Mouse (Mus musculus) brain, adult 10 weeks (tissue): ENCODE results near the gene Dnajc30. TPM values are rescaled to one million over a fixed set of nuclear protein-coding genes. Genes with fewer than 3 reads are reported as not detected.

ENCODE experiments used
- polyA plus RNA-seq: library from polyadenylated mRNA; stranded (reverse); fragments of 350-450 nt; fragmentation: Illumina TruSeq; extraction: RNeasy Lipid Tissue Mini Kit (QIAGEN cat#74804); gene quantifications from one replicate; pipeline ENCODE4 v1.2.3, GENCODE M21; 2015; ENCODE audit warnings: low read depth, low replicate concordance

Gene Dnajc30
- 37.6 TPM for polyA plus RNA-seq

DNA sequence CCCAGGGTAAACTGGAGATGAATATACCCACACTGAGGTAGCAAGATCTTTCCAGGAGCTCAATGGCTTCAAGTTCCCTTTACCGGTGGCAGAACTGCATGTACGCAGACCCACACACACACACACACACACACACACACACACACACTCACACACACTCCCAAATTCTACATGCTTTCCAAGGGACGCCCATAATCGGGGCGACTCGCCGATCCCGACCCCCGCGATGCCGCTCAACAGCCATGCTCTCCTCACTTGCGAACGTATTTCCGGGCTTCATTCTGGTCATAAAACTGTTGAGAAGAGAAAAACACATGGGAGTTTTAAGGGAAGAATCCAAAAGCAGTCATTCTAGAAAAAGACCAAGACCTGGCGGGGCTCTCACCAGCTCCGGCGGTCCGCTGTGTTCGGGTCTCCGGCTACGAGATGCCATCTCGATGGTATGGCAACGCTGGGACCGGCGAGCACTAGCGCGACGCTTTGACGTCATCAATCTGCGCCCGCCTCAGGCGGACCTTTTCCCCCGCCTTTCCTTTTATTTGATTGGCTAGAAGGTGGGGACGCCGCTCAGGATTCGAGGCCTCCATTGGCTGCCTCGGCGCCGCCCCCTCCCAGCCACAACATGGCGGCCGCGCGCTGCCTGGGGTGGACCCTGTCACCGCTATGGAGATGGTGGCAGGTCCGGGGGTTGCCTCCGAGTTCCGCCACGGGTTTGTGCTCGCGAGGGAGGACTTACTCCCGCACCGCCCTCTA, at the start of gene Dnajc30:
Gene Dnajc30 (plus strand): TSS at position 574 of the 753 bp plus-strand sequence.

GRCm38 (mm10) chr5:135023344-135024173, 40.4 kb upstream of the Dnajc30 start, which contains the start of gene Stx1a:
Stx1a (plus strand) TSS chr5:135023482.

GRCm38 (mm10) chr5:135064909-135065446, 976 bp downstream of the Dnajc30 start, which contains the start of gene Bud23:
Bud23 (minus strand) TSS chr5:135064959.

GRCm38 (mm10) chr5:135077564-135078481, 13.8 kb downstream of the Dnajc30 start, which contains the start of gene Vps37d:
Vps37d (minus strand) TSS chr5:135078266.

GRCm38 (mm10) chr5:135089653-135090052, 25.7 kb downstream of the Dnajc30 start, which contains the start of gene Mlxipl:
Mlxipl (plus strand) TSS chr5:135089890.

Other genes starting within 250 kb of the Dnajc30 start
- gene Tmem270, start 157.5 kb upstream of the Dnajc30 start, polyA plus RNA-seq: not detected
- not detected for gene Cldn13, start 148.7 kb upstream of the Dnajc30 start, polyA plus RNA-seq
- 6.7 TPM for gene Mettl27, start 131.8 kb upstream of the Dnajc30 start, polyA plus RNA-seq
- gene Cldn4, start 117.3 kb upstream of the Dnajc30 start, polyA plus RNA-seq: not detected
- gene Cldn3, start 78.0 kb upstream of the Dnajc30 start, polyA plus RNA-seq: 0.37 TPM
- 49.6 TPM for gene Abhd11, start 55.0 kb upstream of the Dnajc30 start, polyA plus RNA-seq
- 262 TPM for gene Stx1a, start 40.7 kb upstream of the Dnajc30 start, polyA plus RNA-seq
- gene Bud23, start 757 bp downstream of the Dnajc30 start, polyA plus RNA-seq: 58.5 TPM
- gene Vps37d, start 14.1 kb downstream of the Dnajc30 start, polyA plus RNA-seq: 19.8 TPM
- 2.6 TPM for gene Mlxipl, start 25.7 kb downstream of the Dnajc30 start, polyA plus RNA-seq
- 13.0 TPM for gene Tbl2, start 85.5 kb downstream of the Dnajc30 start, polyA plus RNA-seq
- 59.0 TPM for gene Bcl7b, start 104.1 kb downstream of the Dnajc30 start, polyA plus RNA-seq
- 47.8 TPM for gene Baz1b, start 123.1 kb downstream of the Dnajc30 start, polyA plus RNA-seq
- 4.9 TPM for gene Fzd9, start 187.0 kb downstream of the Dnajc30 start, polyA plus RNA-seq